Comparison of ENCODE assay signal across 43 mouse cellular contexts in the genomic region with DNA sequence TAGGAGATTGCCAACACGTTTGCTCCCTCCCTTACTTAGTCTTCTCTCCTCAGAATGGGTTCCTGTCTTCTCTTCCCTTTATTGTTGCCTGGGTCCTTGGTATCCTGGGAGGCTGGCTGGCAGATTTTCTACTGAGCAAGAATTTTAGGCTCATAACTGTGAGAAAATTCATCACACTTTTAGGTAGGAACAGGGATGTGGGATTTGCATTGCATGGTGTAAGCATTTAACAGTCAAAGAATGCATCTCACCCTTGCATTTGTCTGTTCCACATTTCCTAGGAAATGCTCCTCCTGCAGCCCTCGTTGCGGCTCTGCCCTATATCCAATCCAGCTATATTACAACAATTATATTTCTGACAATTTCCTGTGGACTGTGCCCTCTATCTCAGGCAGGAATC. TPM values are rescaled to one million over a fixed set of nuclear protein-coding genes. Genes with fewer than 3 reads are reported as not detected.
"Had no signal": no experiment of that assay in that cellular context is flagged by ENCODE, and none has a peak within 500 bp of the region (broad histone marks: within the 10 kb centered on the region; RNA-seq: fewer than 3 reads in every experiment).

No protein-coding gene starts in this region.

- H3K4me2 ChIP-seq: heart, embryonic 11.5 days; heart, embryonic 13.5 days; heart, embryonic 15.5 days; hindbrain, embryonic 13.5 days; hindbrain, embryonic 15.5 days; kidney, embryonic 15.5 days; limb, embryonic 12.5 days; liver, embryonic 11.5 days; liver, embryonic 13.5 days had no signal

- H3K4me3 ChIP-seq: heart, adult 2 months; heart, embryonic 13.5 days; heart, embryonic 15.5 days; hindbrain, embryonic 13.5 days; hindbrain, embryonic 15.5 days; kidney, embryonic 15.5 days; limb, embryonic 10.5 days; limb, embryonic 12.5 days; liver, embryonic 13.5 days had no signal

- H3K36me3 ChIP-seq: heart, embryonic 13.5 days; heart, embryonic 15.5 days; hindbrain, embryonic 13.5 days; hindbrain, embryonic 15.5 days; kidney, embryonic 15.5 days; limb, embryonic 10.5 days; limb, embryonic 12.5 days; liver, embryonic 13.5 days had no signal

- DNase-seq: gastrocnemius, postnatal 14 days; gastrocnemius, postnatal 36 days; heart, adult 11 months; heart, adult 2 months; heart, postnatal 14 days; heart, postnatal 36 days; kidney, adult 11 months; kidney, adult 9 months; kidney, postnatal 14 days; kidney, postnatal 36 days; layer of hippocampus, adult 9-11 months; layer of hippocampus, postnatal 36 days; liver; liver, embryonic 13.5 days had no signal

- H3K27ac ChIP-seq: heart, adult 2 months; heart, embryonic 13.5 days; heart, embryonic 15.5 days; hindbrain, embryonic 13.5 days; hindbrain, embryonic 15.5 days; hindbrain, postnatal 0 days; kidney, embryonic 15.5 days; kidney, postnatal 0 days; limb, embryonic 10.5 days; limb, embryonic 12.5 days; liver, embryonic 13.5 days had no signal

- H3K4me1 ChIP-seq: heart, embryonic 13.5 days; heart, embryonic 15.5 days; hindbrain, embryonic 15.5 days; kidney, embryonic 15.5 days; limb, embryonic 10.5 days; limb, embryonic 12.5 days; liver, embryonic 13.5 days had no signal

- ATAC-seq: hindbrain, postnatal 0 days; intestine, embryonic 16.5 days had no signal

- H3K9me3 ChIP-seq: heart, embryonic 13.5 days; heart, embryonic 15.5 days; hindbrain, embryonic 13.5 days; hindbrain, embryonic 15.5 days; kidney, embryonic 15.5 days; limb, embryonic 10.5 days; limb, embryonic 12.5 days; liver, embryonic 13.5 days had no signal

- H3K9ac ChIP-seq: heart, embryonic 13.5 days; heart, embryonic 15.5 days; hindbrain, embryonic 13.5 days; hindbrain, embryonic 15.5 days; kidney, embryonic 15.5 days; limb, embryonic 12.5 days; liver, embryonic 13.5 days had no signal

- H3K27me3 ChIP-seq: heart, embryonic 15.5 days; hindbrain, embryonic 13.5 days; hindbrain, embryonic 15.5 days; kidney, embryonic 15.5 days; limb, embryonic 12.5 days; liver, embryonic 13.5 days had no signal

RNA-seq across cellular contexts. Expression of a gene that starts 11.1 kb away (rescaled TPM):
- total RNA-seq: gastrocnemius, adult 18-20 months; gastrocnemius, adult 8-10 months; gastrocnemius, postnatal 14 days; gastrocnemius, postnatal 36 days; heart, adult 2 months; heart, postnatal 14 days; heart, postnatal 36 days; hematopoietic stem cell, adult 5-6 weeks; hindbrain, postnatal 0 days; layer of hippocampus, adult 18-20 months; layer of hippocampus, adult 8-10 months; layer of hippocampus, postnatal 14 days; layer of hippocampus, postnatal 36 days; left cerebral cortex, adult 18-20 months; left cerebral cortex, adult 8-10 months; left cerebral cortex, postnatal 14 days; left cerebral cortex, postnatal 36 days had no signal
- polyA plus RNA-seq: frontal cortex, adult 2 months; heart, adult 2 months; heart, embryonic 11.5 days; heart, embryonic 13.5 days; heart, embryonic 15.5 days; heart, postnatal 0 days; hindbrain, embryonic 11.5 days; hindbrain, embryonic 13.5 days; hindbrain, embryonic 15.5 days; hindbrain, postnatal 0 days; large intestine, adult 2 months; limb, embryonic 10.5 days; limb, embryonic 12.5 days; liver, embryonic 11.5 days had no signal

RNA-seq across cellular contexts. Expression of a gene that starts 17.2 kb away (rescaled TPM):
- total RNA-seq: gastrocnemius, adult 8-10 months; gastrocnemius, postnatal 14 days; gastrocnemius, postnatal 36 days; heart, adult 2 months; heart, postnatal 14 days; heart, postnatal 36 days; hematopoietic stem cell, adult 5-6 weeks; hindbrain, postnatal 0 days; layer of hippocampus, adult 18-20 months; layer of hippocampus, adult 8-10 months; layer of hippocampus, postnatal 14 days; layer of hippocampus, postnatal 36 days; left cerebral cortex, adult 18-20 months; left cerebral cortex, postnatal 36 days had no signal
- polyA plus RNA-seq: frontal cortex, adult 2 months; gonadal fat pad, adult 2 months; heart, adult 2 months; heart, embryonic 11.5 days; heart, embryonic 13.5 days; heart, embryonic 15.5 days; heart, postnatal 0 days; hindbrain, embryonic 11.5 days; hindbrain, embryonic 13.5 days; hindbrain, embryonic 15.5 days; hindbrain, postnatal 0 days; large intestine, adult 2 months; limb, embryonic 10.5 days; limb, embryonic 12.5 days had no signal

RNA-seq across cellular contexts. Expression of a gene that starts 49.6 kb away (rescaled TPM):
- total RNA-seq: gastrocnemius, adult 18-20 months; gastrocnemius, adult 8-10 months; gastrocnemius, postnatal 14 days; gastrocnemius, postnatal 36 days; heart, adult 2 months; heart, postnatal 14 days; heart, postnatal 36 days; hematopoietic stem cell, adult 5-6 weeks; hindbrain, postnatal 0 days; layer of hippocampus, adult 18-20 months; layer of hippocampus, adult 8-10 months; left cerebral cortex, adult 18-20 months; left cerebral cortex, adult 8-10 months; left cerebral cortex, postnatal 14 days; left cerebral cortex, postnatal 36 days had no signal
- polyA plus RNA-seq: gonadal fat pad, adult 2 months; heart, embryonic 11.5 days; heart, embryonic 13.5 days; heart, embryonic 15.5 days; heart, postnatal 0 days; hindbrain, embryonic 11.5 days; hindbrain, embryonic 13.5 days; hindbrain, embryonic 15.5 days; intestine, embryonic 14.5 days; large intestine, adult 2 months; limb, embryonic 10.5 days; limb, embryonic 12.5 days had no signal

RNA-seq across cellular contexts. Expression of a gene that starts 58.4 kb away (rescaled TPM):
- total RNA-seq: gastrocnemius, adult 8-10 months; gastrocnemius, postnatal 14 days; gastrocnemius, postnatal 36 days; heart, adult 2 months; heart, postnatal 14 days; heart, postnatal 36 days; hematopoietic stem cell, adult 5-6 weeks; hindbrain, postnatal 0 days; layer of hippocampus, adult 18-20 months; layer of hippocampus, adult 8-10 months; layer of hippocampus, postnatal 14 days; layer of hippocampus, postnatal 36 days; left cerebral cortex, adult 18-20 months; left cerebral cortex, adult 8-10 months; left cerebral cortex, postnatal 14 days; left cerebral cortex, postnatal 36 days had no signal
- polyA plus RNA-seq: frontal cortex, adult 2 months; heart, adult 2 months; heart, embryonic 11.5 days; heart, embryonic 13.5 days; heart, embryonic 15.5 days; heart, postnatal 0 days; hindbrain, embryonic 11.5 days; hindbrain, embryonic 15.5 days; hindbrain, postnatal 0 days; limb, embryonic 10.5 days; limb, embryonic 12.5 days; limb, embryonic 14.5 days; liver, embryonic 11.5 days had no signal
